Mouse (Mus musculus) inflammation-experienced regulatory T-cells, adult 6 months (primary cell): Measurements from ENCODE around the gene Mycbpap. TPM values are rescaled to one million over a fixed set of nuclear protein-coding genes. Genes with fewer than 3 reads are reported as not detected.

Experiments
- polyA plus RNA-seq, 3 experiments: library from polyadenylated mRNA; unstranded; fragments of 100-300 nt; shearing (Covaris generic); gene quantifications; one replicate each; pipeline ENCODE4 v1.2.1; 2017

Mycbpap gene
- polyA plus RNA-seq, 3 experiments from 2014 or later: not detected

Other genes starting within 250 kb of the Mycbpap start
- gene Gm21885, start 239.9 kb downstream of the Mycbpap start, polyA plus RNA-seq: 1 to 10 TPM; 1.6 to 1.7 (median 1.7) TPM
- gene Luc7l3, start 199.8 kb downstream of the Mycbpap start, polyA plus RNA-seq: 100 to 1,000 TPM; 117 to 168 (median 166) TPM
- gene Ankrd40, start 193.7 kb downstream of the Mycbpap start, polyA plus RNA-seq: 10 to 100 TPM; 10.9 to 18.7 (median 17.1) TPM
- gene Abcc3, start 128.7 kb downstream of the Mycbpap start, polyA plus RNA-seq: 1 to 10 TPM in 2 of 3 experiments, under 1 TPM in 1; 0.70 to 4.0 (median 1.9) TPM
- not detected for gene Cacna1g, start 47.5 kb downstream of the Mycbpap start, polyA plus RNA-seq
- not detected for gene Spata20, start 35.6 kb downstream of the Mycbpap start, polyA plus RNA-seq
- gene Epn3, start 21.8 kb downstream of the Mycbpap start, polyA plus RNA-seq: not detected
- gene Rsad1, start 27.5 kb upstream of the Mycbpap start, polyA plus RNA-seq: 1 to 10 TPM in 2 of 3 experiments, under 1 TPM in 1; 0.31 to 1.9 (median 1.6) TPM
- under 1 TPM; 0.43 to 0.69 (median 0.47) TPM for gene Chad, start 43.3 kb upstream of the Mycbpap start, polyA plus RNA-seq
- gene Acsf2, start 80.1 kb upstream of the Mycbpap start, polyA plus RNA-seq: 1 to 10 TPM; 2.1 to 3.0 (median 2.2) TPM
- gene Lrrc59, start 108.0 kb upstream of the Mycbpap start, polyA plus RNA-seq: 10 to 100 TPM in 1 of 3 experiments, 1 to 10 TPM in 2; 7.0 to 21.5 (median 9.9) TPM
- gene Mrpl27, start 132.0 kb upstream of the Mycbpap start, polyA plus RNA-seq: 10 to 100 TPM; 60.7 to 91.2 (median 68.4) TPM
- gene Eme1, start 132.2 kb upstream of the Mycbpap start, polyA plus RNA-seq: 1 to 10 TPM; 1.2 to 9.8 (median 1.8) TPM
- 1 to 10 TPM; 3.2 to 7.4 (median 7.0) TPM for gene Xylt2, start 155.8 kb upstream of the Mycbpap start, polyA plus RNA-seq
- not detected for gene Gm11541, start 182.8 kb upstream of the Mycbpap start, polyA plus RNA-seq
- under 1 TPM in 1 of 3 experiments, not detected in 2; 0.42 TPM for gene Cdc34b, start 220.0 kb upstream of the Mycbpap start, polyA plus RNA-seq